Mouse (Mus musculus): ENCODE results near the gene Cmip. TPM values are rescaled to one million over a fixed set of nuclear protein-coding genes. Genes with fewer than 3 reads are reported as not detected.
"Not testable (repeated sequence)": the region's sequence is repeated elsewhere in the genome, so short reads cannot be mapped to it uniquely, and the experiment has no call there.

Gene Cmip
- total RNA-seq, 2 experiments from 2014 or later: 17.6 to 22.3 TPM

GRCm38 (mm10) chr8:117421838-117422237, 165.0 kb downstream of the Cmip start:
- peak; percentile 39 to 62 for DNase-seq

- no peak for DNase-seq
Observed at GRCm38 (mm10) chr8:117422343-117422742, 165.5 kb downstream of the Cmip start.

GRCm38 (mm10) chr8:117423029-117423428, 166.2 kb downstream of the Cmip start:
- peak; percentile 82 to 91 for DNase-seq

GRCm38 (mm10) chr8:117427816-117428215, 171.0 kb downstream of the Cmip start:
- not testable (repeated sequence) for DNase-seq

GRCm38 (mm10) chr8:117428524-117429162, 171.8 kb downstream of the Cmip start:
- DNase-seq: no peak

GRCm38 (mm10) chr8:117430624-117431023, 173.8 kb downstream of the Cmip start:
- no peak for DNase-seq

GRCm38 (mm10) chr8:117431554-117431953, 174.7 kb downstream of the Cmip start:
- no peak for DNase-seq

GRCm38 (mm10) chr8:117432111-117432510, 175.2 kb downstream of the Cmip start:
- DNase-seq: no peak

GRCm38 (mm10) chr8:117433968-117434367, 177.1 kb downstream of the Cmip start:
- DNase-seq: no peak

- DNase-seq: no peak
Observed at GRCm38 (mm10) chr8:117436786-117437185, 179.9 kb downstream of the Cmip start.

- peak; percentile 52 to 72 for DNase-seq
Observed at GRCm38 (mm10) chr8:117437616-117438015, 180.8 kb downstream of the Cmip start.

GRCm38 (mm10) chr8:117440317-117440716, 183.5 kb downstream of the Cmip start:
- DNase-seq: no peak

- DNase-seq: peak in 1 of 2 experiments; percentile 27
Observed at GRCm38 (mm10) chr8:117440759-117441158, 183.9 kb downstream of the Cmip start.

- no peak for DNase-seq
Observed at GRCm38 (mm10) chr8:117445507-117445906, 188.6 kb downstream of the Cmip start.

GRCm38 (mm10) chr8:117446344-117446997, 189.6 kb downstream of the Cmip start:
- no peak for DNase-seq

- DNase-seq: no peak
Observed at GRCm38 (mm10) chr8:117451072-117451471, 194.2 kb downstream of the Cmip start.

GRCm38 (mm10) chr8:117453974-117454373, 197.1 kb downstream of the Cmip start:
- no peak for DNase-seq

- no peak for DNase-seq
Observed at GRCm38 (mm10) chr8:117454516-117455116, 197.8 kb downstream of the Cmip start.

- DNase-seq: no peak
Observed at GRCm38 (mm10) chr8:117455701-117456100, 198.8 kb downstream of the Cmip start.

- no peak for DNase-seq
Observed at GRCm38 (mm10) chr8:117458440-117458839, 201.6 kb downstream of the Cmip start.

GRCm38 (mm10) chr8:117462701-117463284, 205.9 kb downstream of the Cmip start:
- no peak for DNase-seq

- DNase-seq: no peak
Observed at GRCm38 (mm10) chr8:117464525-117464924, 207.7 kb downstream of the Cmip start.

GRCm38 (mm10) chr8:117465250-117465649, 208.4 kb downstream of the Cmip start:
- peak; percentile 65 to 83 for DNase-seq

All from heart, adult 18-20 months (tissue).